ENCODE assay signal across 7 mouse cellular contexts in genomic region chr10:68192824-68193255, GRCm38 (mm10).
A peak's percentile ranks its signal among the peaks of the same experiment; 100 is the strongest.
DNase-seq lines count a peak whose midpoint lies in the region; ATAC-seq lines count a peak whose summit lies in the region.

No protein-coding gene starts in this region.

- no peak overlapping the region for H3K4me3 ChIP-seq in neural tube, embryonic 13.5 days
- H3K4me3 ChIP-seq in heart, embryonic 16.5 days (ENCODE audit: low read length) = no peak overlapping the region

- H3K9ac ChIP-seq in neural tube, embryonic 13.5 days = no peak overlapping the region
- H3K9ac ChIP-seq in heart, embryonic 16.5 days (ENCODE audit: low read length) = peak overlapping the region; percentile 38; the same call in 1 of the 2 replicates

- peaks cover 45% of the 10 kb centered on the region for H3K4me1 ChIP-seq in neural tube, embryonic 13.5 days (replicated peaks)
- peaks cover 14% of the 10 kb centered on the region for H3K4me1 ChIP-seq in heart, embryonic 16.5 days (ENCODE audit: control insufficient read depth, insufficient read depth, low read length)

- no peaks in the 10 kb centered on the region for H3K9me3 ChIP-seq in neural tube, embryonic 13.5 days
- no peaks in the 10 kb centered on the region for H3K9me3 ChIP-seq in heart, embryonic 16.5 days (replicated peaks; ENCODE audit: control insufficient read depth, low read length)

- DNase-seq in neural tube, embryonic 10.5 days (ENCODE audit: extremely low spot score, low spot score) = no peak
- DNase-seq in cerebellum, postnatal 10 days = peak; percentile 37 to 53
- DNase-seq in lung, postnatal 10 days = peak; percentile 30
- DNase-seq in embryo, embryonic 11 days = no peak
- no peak for DNase-seq in urinary bladder, postnatal 25 days (ENCODE audit: low spot score)

- peak overlapping the region; percentile 50; the same call in 1 of the 2 replicates for H3K27ac ChIP-seq in neural tube, embryonic 13.5 days (replicated peaks)
- H3K27ac ChIP-seq in heart, embryonic 16.5 days (ENCODE audit: low read length) = peak overlapping the region; percentile 90

- ATAC-seq in neural tube, embryonic 13.5 days (ENCODE audit: low read depth) = no peak
- peak; percentile 84; the same call in 1 of the 2 replicates for ATAC-seq in heart, embryonic 16.5 days (replicated peaks; ENCODE audit: extremely low read depth, insufficient read depth, low FRiP score)

- WGBS in neural tube, embryonic 13.5 days = 33% methylated on average over 3 of the region's 3 CpGs
- 13% methylated on average over 3 of the region's 3 CpGs for WGBS in heart, embryonic 16.5 days

- no peaks in the 10 kb centered on the region for H3K27me3 ChIP-seq in neural tube, embryonic 13.5 days
- no peaks in the 10 kb centered on the region for H3K27me3 ChIP-seq in heart, embryonic 16.5 days (ENCODE audit: control insufficient read depth, insufficient read depth, low read length)

- H3K4me2 ChIP-seq in neural tube, embryonic 13.5 days = no peak overlapping the region
- peak overlapping the region; percentile 52 for H3K4me2 ChIP-seq in heart, embryonic 16.5 days (ENCODE audit: low read depth, low read length)

- H3K36me3 ChIP-seq in neural tube, embryonic 13.5 days = no peaks in the 10 kb centered on the region
- H3K36me3 ChIP-seq in heart, embryonic 16.5 days (ENCODE audit: control insufficient read depth, insufficient read depth) = peaks cover 5% of the 10 kb centered on the region; the same call in 1 of the 2 replicates

Comparison
In these comparisons a context has a peak if more than half of its experiments do, and no peak if none do; other contexts are left out.
1. DNase-seq: peak in cerebellum, postnatal 10 days (2 of 2) and lung, postnatal 10 days (single experiment); none in neural tube, embryonic 10.5 days (single experiment), embryo, embryonic 11 days (single experiment) and urinary bladder, postnatal 25 days (single experiment).